Mouse (Mus musculus) heart, adult 2 months (tissue): ENCODE data around the gene Snph.

ENCODE experiments used
- CTCF ChIP-seq: fragments of 200-600 bp; IDR thresholded peaks from 2 replicates; pipeline ENCODE4 v1.8.1; 2022; ENCODE audit warnings: antibody characterized with exemption, mild to moderate bottlenecking, moderate library complexity
- EP300 ChIP-seq: fragments of 200-500 bp; IDR thresholded peaks from 2 replicates; pipeline ENCODE4 v1.6.1; 2011; ENCODE audit warnings: low read depth, low read length, control low read depth; ENCODE audit not compliant: insufficient read depth
- POLR2A ChIP-seq: fragments of 200-500 bp; IDR thresholded peaks from 2 replicates; pipeline ENCODE4 v1.6.1; 2011; ENCODE audit warnings: mild to moderate bottlenecking, low read depth, low read length, control low read depth; ENCODE audit not compliant: insufficient read depth

DNA sequence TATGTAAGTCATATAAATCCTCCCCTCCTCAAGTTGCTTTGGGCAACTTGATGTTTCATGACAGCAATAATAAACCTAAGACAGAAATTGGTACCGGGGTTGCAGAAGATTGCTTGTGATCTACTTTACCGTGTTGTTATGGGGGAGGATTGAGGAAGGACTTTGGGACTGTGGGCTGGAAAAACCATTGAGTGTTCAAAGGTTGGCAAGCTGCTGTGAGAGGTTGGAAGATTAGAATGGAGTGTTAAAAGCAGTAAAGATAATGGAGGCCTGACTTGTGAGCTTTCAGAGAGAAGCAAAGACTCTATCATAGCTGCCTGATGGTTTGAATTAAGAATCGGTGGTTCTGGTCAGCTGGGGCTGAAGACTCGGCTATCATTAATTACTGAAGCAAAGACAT is 53.2 kb downstream of the Snph start:
- no peak for TF ChIP-seq CTCF
- no peak for TF ChIP-seq EP300
- no peak for TF ChIP-seq POLR2A
